Mouse (Mus musculus) MEL (cell line): Measurements from ENCODE around the gene Taok1. TPM values are rescaled to one million over a fixed set of nuclear protein-coding genes. Genes with fewer than 3 reads are reported as not detected.
A peak's percentile ranks its signal among the peaks of the same experiment; 100 is the strongest.

ENCODE experiments used
- DNase-seq: peaks from one replicate; pipeline ENCODE4 v3.0.0; 2011; ENCODE audit warnings: low read depth, low spot score
- H3K27ac ChIP-seq: 2 replicates; pipeline ENCODE4 v1.5.1; 2012; ENCODE audit warnings: low read depth, mild to moderate bottlenecking, control low read depth, low read length, moderate library complexity; ENCODE audit not compliant: control insufficient read depth
- H3K27me3 ChIP-seq, 2 experiments: fragments of 150-350 bp in 1 of 2; sonication (generic) in 1 of 2; 2 replicates each; pipeline ENCODE4 v1.6.1; 2012; ENCODE audit warnings: low read length in 2 of 2, mild to moderate bottlenecking in 2 of 2, improper control_type of control experiment in 1 of 2, moderate library complexity in 1 of 2; ENCODE audit not compliant: insufficient read depth in 2 of 2, control insufficient read depth in 1 of 2
- H3K36me3 ChIP-seq, 2 experiments: 2 replicates each; pipeline ENCODE4 v1.6.1; 2012 to 2014; ENCODE audit warnings: low read length in 2 of 2, improper control_type of control experiment in 1 of 2, inconsistent platforms in 1 of 2, mild to moderate bottlenecking in 1 of 2; ENCODE audit not compliant: insufficient read depth in 2 of 2, control insufficient read depth in 1 of 2
- H3K4me1 ChIP-seq, 2 experiments: fragments of 150-350 bp in 1 of 2; sonication (generic) in 1 of 2; 2 replicates each; pipeline ENCODE4 v1.6.1; 2012; ENCODE audit warnings: low read length in 2 of 2, improper control_type of control experiment in 1 of 2, mild to moderate bottlenecking in 1 of 2; ENCODE audit not compliant: insufficient read depth in 2 of 2, control insufficient read depth in 1 of 2
- H3K4me3 ChIP-seq, 2 experiments: fragments of 150-350 bp in 1 of 2; sonication (generic) in 1 of 2; 2 replicates each; pipeline ENCODE4 v1.5.1; 2012; ENCODE audit warnings: low read depth in 2 of 2, low read length in 2 of 2, mild to moderate bottlenecking in 2 of 2, moderate library complexity in 2 of 2, control low read depth in 1 of 2, improper control_type of control experiment in 1 of 2; ENCODE audit not compliant: control insufficient read depth in 1 of 2, insufficient read depth in 1 of 2
- H3K79me2 ChIP-seq: 2 replicates; pipeline ENCODE4 v1.6.1; 2012; ENCODE audit warnings: mild to moderate bottlenecking, low read length, moderate library complexity; ENCODE audit not compliant: control insufficient read depth, poor library complexity, insufficient read depth
- H3K9ac ChIP-seq: 2 replicates; pipeline ENCODE4 v1.6.1; 2012; ENCODE audit warnings: low read depth, mild to moderate bottlenecking, control low read depth, low read length, moderate library complexity; ENCODE audit not compliant: control insufficient read depth, poor library complexity, severe bottlenecking
- H3K9me3 ChIP-seq: fragments of 150-350 bp; sonication (generic); replicated peaks from 2 replicates; pipeline ENCODE4 v1.6.1; 2012; ENCODE audit warnings: mild to moderate bottlenecking, low read length, improper control_type of control experiment, moderate library complexity; ENCODE audit not compliant: insufficient read depth
- BHLHE40 ChIP-seq: IDR thresholded peaks from 2 replicates; pipeline ENCODE4 v1.6.1; 2012; ENCODE audit warnings: low read depth, mild to moderate bottlenecking, inconsistent platforms, low read length, improper control_type of control experiment, borderline replicate concordance
- CHD2 ChIP-seq: IDR thresholded peaks from 2 replicates; pipeline ENCODE4 v1.6.1; 2011; ENCODE audit warnings: low read length, improper control_type of control experiment
- ELF1 ChIP-seq: IDR thresholded peaks from 2 replicates; pipeline ENCODE4 v1.6.1; 2014; ENCODE audit warnings: low read depth, mild to moderate bottlenecking, inconsistent platforms, low read length, improper control_type of control experiment, moderate library complexity
- GATA1 ChIP-seq: IDR thresholded peaks from 2 replicates; pipeline ENCODE4 v1.6.1; 2011; ENCODE audit warnings: low read depth, low read length, improper control_type of control experiment
- KAT2A ChIP-seq: conservative IDR thresholded peaks from 2 replicates; pipeline ENCODE4 v1.6.1; 2012; ENCODE audit warnings: low read depth, low read length, improper control_type of control experiment, inconsistent platforms
- NRF1 ChIP-seq: IDR thresholded peaks from 2 replicates; pipeline ENCODE4 v1.6.1; 2014; ENCODE audit warnings: low read depth, mild to moderate bottlenecking, inconsistent platforms, low read length, improper control_type of control experiment, moderate library complexity; ENCODE audit not compliant: poor library complexity, insufficient read depth, severe bottlenecking
- POLR2AphosphoS2 ChIP-seq: IDR thresholded peaks from 2 replicates; pipeline ENCODE4 v1.6.1; 2011; ENCODE audit warnings: low read length, improper control_type of control experiment
- POLR2AphosphoS5 ChIP-seq: IDR thresholded peaks from 2 replicates; pipeline ENCODE4 v1.6.1; 2012; ENCODE audit warnings: low read depth, borderline replicate concordance, mild to moderate bottlenecking, inconsistent platforms, low read length, moderate library complexity, mixed read lengths
- RCOR1 ChIP-seq: IDR thresholded peaks from 2 replicates; pipeline ENCODE4 v1.6.1; 2012; ENCODE audit warnings: low read depth, mild to moderate bottlenecking, inconsistent platforms, low read length, improper control_type of control experiment
- SIN3A ChIP-seq: IDR thresholded peaks from 2 replicates; pipeline ENCODE4 v1.6.1; 2012; ENCODE audit warnings: low read length, improper control_type of control experiment, inconsistent platforms
- TAL1 ChIP-seq: IDR thresholded peaks from 2 replicates; pipeline ENCODE4 v1.6.1; 2012; ENCODE audit warnings: mild to moderate bottlenecking, inconsistent platforms, low read length, moderate library complexity, mixed read lengths
- TBP ChIP-seq: IDR thresholded peaks from 2 replicates; pipeline ENCODE4 v1.8.0; 2011; ENCODE audit warnings: low read depth, low read length, improper control_type of control experiment
- TCF12 ChIP-seq: IDR thresholded peaks from 2 replicates; pipeline ENCODE4 v1.6.1; 2014; ENCODE audit warnings: low read depth, mild to moderate bottlenecking, inconsistent platforms, low read length, improper control_type of control experiment, moderate library complexity
- USF1 ChIP-seq: IDR thresholded peaks from 2 replicates; pipeline ENCODE4 v1.6.1; 2014; ENCODE audit warnings: low read depth, mild to moderate bottlenecking, inconsistent platforms, low read length, improper control_type of control experiment, moderate library complexity
- USF2 ChIP-seq, 2 experiments: IDR thresholded peaks; 2 replicates each; pipeline ENCODE4 v1.6.1; 2011 to 2012; ENCODE audit warnings: improper control_type of control experiment in 2 of 2, low read length in 2 of 2, borderline replicate concordance in 1 of 2, inconsistent platforms in 1 of 2, low read depth in 1 of 2, mild to moderate bottlenecking in 1 of 2; ENCODE audit not compliant: insufficient read depth in 1 of 2
- ZKSCAN1 ChIP-seq: IDR thresholded peaks from 2 replicates; pipeline ENCODE4 v1.6.1; 2012; ENCODE audit warnings: low read depth, mild to moderate bottlenecking, inconsistent platforms, low read length, improper control_type of control experiment, moderate library complexity
- ZMIZ1 ChIP-seq: IDR thresholded peaks from 2 replicates; pipeline ENCODE4 v1.6.1; 2012; ENCODE audit warnings: low read depth, mild to moderate bottlenecking, inconsistent platforms, low read length, improper control_type of control experiment, moderate library complexity
- polyA plus RNA-seq, 2 experiments: library from polyadenylated mRNA; stranded (reverse) in 1 of 2; unstranded in 1 of 2; fragments of >175 nt in 1 of 2; fragments of >200 nt in 1 of 2; gene quantifications; 2 replicates each; pipeline versions ENCODE4 v1.2.1 to v1.2.4; 2012; ENCODE audit warnings: low replicate concordance in 2 of 2, low read depth in 1 of 2; ENCODE audit not compliant: insufficient read length in 2 of 2, insufficient read depth in 1 of 2, missing spikeins in 1 of 2
- total RNA-seq: library from RNA; depleted of rRNA; stranded (reverse); fragments of 300-350 nt; gene quantifications from 2 replicates; pipeline ENCODE4 v1.2.3, GENCODE M21; 2012

The Taok1 gene
- total and polyA plus RNA-seq, 3 experiments: 7.9 to 31.0 (median 15.9) TPM

GRCm38 (mm10) chr11:77590801-77591200, 16.8 kb downstream of the Taok1 start:
- H3K27ac ChIP-seq: no peak overlapping the region
- H3K36me3 ChIP-seq: peaks cover 12 to 23% of the 10 kb centered on the region in 2 experiments
- peaks cover 13% of the 10 kb centered on the region; the same call in 1 of the 2 replicates for H3K79me2 ChIP-seq
- H3K9ac ChIP-seq: no peak overlapping the region
- DNase-seq: peak; percentile 29
- no peak overlapping the region for H3K4me3 ChIP-seq
- no peaks in the 10 kb centered on the region for H3K27me3 ChIP-seq
- H3K4me1 ChIP-seq: peaks cover 5 to 6% of the 10 kb centered on the region in 2 experiments; a peak in 3 of 4 replicates
- H3K9me3 ChIP-seq: no peaks in the 10 kb centered on the region
- TF ChIP-seq USF1: peak; percentile 51
- TF ChIP-seq BHLHE40: no peak
- TF ChIP-seq POLR2AphosphoS5: no peak

GRCm38 (mm10) chr11:77585201-77585600, 22.4 kb downstream of the Taok1 start:
- Histone ChIP-seq H3K4me1 (no peaks in the 10 kb centered on the region), H3K27ac (no peak overlapping the region), H3K79me2 (peaks cover 9% of the 10 kb centered on the region; the same call in 1 of the 2 replicates), H3K36me3 (peaks cover 2 to 44% of the 10 kb centered on the region in 2 experiments; a peak in 2 of 4 replicates), H3K27me3 (no peaks in the 10 kb centered on the region), H3K9me3 (no peaks in the 10 kb centered on the region), H3K4me3 (no peak overlapping the region), H3K9ac (no peak overlapping the region)
- no peak for DNase-seq
- TF ChIP-seq TAL1 (no peak), TCF12 (no peak), USF1 (no peak), POLR2AphosphoS2 (no peak), KAT2A (no peak), BHLHE40 (no peak), ELF1 (no peak), CHD2 (no peak), ZMIZ1 (no peak), ZKSCAN1 (no peak), USF2 (IDR thresholded peaks at IDR 0.05; ENCODE audit: borderline replicate concordance in 1 of 2, insufficient read depth in 1 of 2, low read depth in 1 of 2, low read length in 2 of 2) (no peak), RCOR1 (no peak), GATA1 (no peak), NRF1 (no peak), TBP (no peak), SIN3A (no peak)
